Mouse (Mus musculus) neural tube, embryonic 11.5 days (tissue): ENCODE data around the gene Acap2. TPM values are rescaled to one million over a fixed set of nuclear protein-coding genes. Genes with fewer than 3 reads are reported as not detected.

ENCODE experiments used
- ATAC-seq: fragments of 200-750 bp; cut with Nextera tagmentation; 2 replicates; pipeline ENCODE4 v1.8.0; 2017; ENCODE audit warnings: moderate number of reproducible peaks, mild to moderate bottlenecking, moderate TSS enrichment, moderate library complexity; ENCODE audit not compliant: insufficient read depth, low FRiP score, low TSS enrichment
- DNase-seq: peaks from one replicate; pipeline ENCODE4 v3.0.0-alpha.2; 2015; ENCODE audit warnings: low spot score
- H3K27ac ChIP-seq: fragments of 300-500 bp; sonication (generic); 2 replicates; pipeline ENCODE4 v1.5.1; 2014; ENCODE audit warnings: low read depth, mild to moderate bottlenecking, low read length
- H3K27me3 ChIP-seq: fragments of 300-500 bp; sonication (generic); 2 replicates; pipeline ENCODE4 v1.6.1; 2014; ENCODE audit warnings: mild to moderate bottlenecking, low read length, mixed read lengths; ENCODE audit not compliant: control insufficient read depth, insufficient read depth
- H3K36me3 ChIP-seq: fragments of 300-500 bp; sonication (generic); 2 replicates; pipeline ENCODE4 v1.6.1; 2014; ENCODE audit warnings: mild to moderate bottlenecking, low read length, moderate library complexity, mixed read lengths; ENCODE audit not compliant: control insufficient read depth, insufficient read depth
- H3K4me1 ChIP-seq: fragments of 300-500 bp; sonication (generic); 2 replicates; pipeline ENCODE4 v1.6.1; 2014; ENCODE audit warnings: low read length, mixed read lengths; ENCODE audit not compliant: control insufficient read depth, insufficient read depth
- H3K4me2 ChIP-seq: fragments of 300-500 bp; sonication (generic); 2 replicates; pipeline ENCODE4 v1.6.1; 2014; ENCODE audit warnings: low read depth, mild to moderate bottlenecking, moderate library complexity
- H3K4me3 ChIP-seq: fragments of 300-500 bp; sonication (generic); 2 replicates; pipeline ENCODE4 v1.5.1; 2014; ENCODE audit warnings: low read depth, low read length
- H3K9ac ChIP-seq: fragments of 300-500 bp; sonication (generic); 2 replicates; pipeline ENCODE4 v1.6.1; 2014; ENCODE audit warnings: mild to moderate bottlenecking, low read length
- H3K9me3 ChIP-seq: fragments of 300-500 bp; sonication (generic); 2 replicates; pipeline ENCODE4 v1.6.1; 2016; ENCODE audit warnings: low read length; ENCODE audit not compliant: control insufficient read depth
- WGBS: fragments of 180-500 bp; shearing (Covaris S2); extraction: QIAGEN DNeasy Blood & Tissue Kit; methylation state at CpG from one replicate; pipeline ENCODE4 v1.1.7; 2014; 5-methylcytosine and 5-hydroxymethylcytosine counted together
- polyA plus RNA-seq: library from polyadenylated mRNA; unstranded; fragments of >200 nt; fragmentation: Nextera tagmentation; extraction: Ambion mirVana; gene quantifications from 2 replicates; pipeline ENCODE4 v1.2.1, GENCODE M21; 2014

Acap2 gene
- polyA plus RNA-seq, 1 experiment from 2014 or later = 22.1 TPM

DNA sequence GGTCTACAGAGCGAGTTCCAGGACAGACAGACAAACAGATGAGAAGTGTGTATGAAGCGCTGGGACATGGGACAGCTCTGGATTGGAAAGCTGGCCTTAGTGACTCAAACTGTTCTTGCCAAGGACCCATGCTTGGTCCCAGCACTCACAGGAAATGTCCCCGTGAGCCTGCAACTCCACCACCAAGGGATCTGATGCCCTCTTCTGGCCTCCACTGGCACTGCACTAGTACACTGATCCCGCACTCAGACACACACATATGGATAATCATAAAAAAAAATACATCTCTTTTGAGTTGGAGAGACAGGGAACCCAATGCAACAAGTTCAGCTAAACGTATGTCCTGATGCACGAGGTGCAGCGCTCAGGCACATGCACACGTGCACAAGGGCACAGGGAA, 30.7 kb downstream of the Acap2 start:
- DNase-seq (no peak), ATAC-seq (no peak)
- no peak overlapping the region for H3K4me2 ChIP-seq
- H3K27me3 ChIP-seq = no peaks in the 10 kb centered on the region
- no peaks in the 10 kb centered on the region for H3K36me3 ChIP-seq
- H3K9ac ChIP-seq = no peak overlapping the region
- H3K9me3 ChIP-seq = no peaks in the 10 kb centered on the region
- 94% methylated on average over 8 of the region's 8 CpGs for WGBS
- H3K27ac ChIP-seq = no peak overlapping the region
- peaks cover 7% of the 10 kb centered on the region; the same call in 1 of the 2 replicates for H3K4me1 ChIP-seq
- no peak overlapping the region for H3K4me3 ChIP-seq

DNA sequence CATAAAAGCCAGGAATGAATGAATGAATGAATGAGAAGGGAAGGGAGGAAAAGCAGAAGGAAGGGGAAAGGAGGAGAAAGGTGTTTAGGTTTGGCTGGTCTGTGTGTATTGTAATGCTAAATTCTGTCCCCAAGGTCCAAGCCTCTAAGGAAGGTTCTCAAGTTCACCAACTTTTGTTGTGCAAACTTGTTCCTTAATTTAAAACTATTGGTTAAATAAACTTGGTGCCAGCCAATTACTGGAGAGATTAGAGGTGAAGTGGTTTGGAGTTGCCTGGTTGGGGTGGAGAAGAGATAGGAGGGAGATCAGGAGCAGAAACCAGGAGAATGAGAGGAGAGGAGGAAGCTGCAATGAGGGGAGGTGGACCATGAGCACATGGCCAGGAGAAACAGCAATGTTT, 31.4 kb downstream of the Acap2 start:
- Histone ChIP-seq H3K27ac (no peak overlapping the region), H3K4me1 (peaks cover 7% of the 10 kb centered on the region; the same call in 1 of the 2 replicates), H3K9me3 (no peaks in the 10 kb centered on the region), H3K4me3 (no peak overlapping the region), H3K27me3 (no peaks in the 10 kb centered on the region), H3K4me2 (no peak overlapping the region), H3K36me3 (no peaks in the 10 kb centered on the region), H3K9ac (no peak overlapping the region)
- ATAC-seq (no peak), DNase-seq (no peak)

DNA sequence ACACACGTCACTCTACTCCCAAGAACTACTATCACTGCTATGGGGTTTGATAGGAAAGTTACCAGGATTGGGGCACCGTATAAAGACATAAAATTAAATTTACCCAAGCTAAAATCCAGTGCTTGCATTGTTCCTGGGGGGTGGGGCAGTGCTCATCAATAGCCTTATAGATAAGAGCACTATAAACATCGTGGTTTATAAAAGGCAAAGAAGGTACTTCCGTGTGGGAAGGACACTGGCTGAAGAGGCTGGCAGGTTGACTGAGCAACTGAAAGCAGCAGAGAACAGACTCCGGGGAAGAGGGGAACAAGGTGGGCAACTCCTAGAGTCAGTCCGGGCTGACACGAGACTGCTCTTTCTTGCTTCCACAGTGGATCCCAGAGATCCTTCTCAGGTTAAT, 33.1 kb downstream of the Acap2 start:
- no peak overlapping the region for H3K27ac ChIP-seq
- DNase-seq (no peak), ATAC-seq (no peak)
- H3K4me1 ChIP-seq = peaks cover 7% of the 10 kb centered on the region; the same call in 1 of the 2 replicates
- no peak overlapping the region for H3K9ac ChIP-seq
- H3K27me3 ChIP-seq = no peaks in the 10 kb centered on the region
- H3K9me3 ChIP-seq = no peaks in the 10 kb centered on the region
- no peak overlapping the region for H3K4me2 ChIP-seq
- H3K4me3 ChIP-seq = no peak overlapping the region
- 64% methylated on average over 7 of the region's 7 CpGs for WGBS
- H3K36me3 ChIP-seq = no peaks in the 10 kb centered on the region

DNA sequence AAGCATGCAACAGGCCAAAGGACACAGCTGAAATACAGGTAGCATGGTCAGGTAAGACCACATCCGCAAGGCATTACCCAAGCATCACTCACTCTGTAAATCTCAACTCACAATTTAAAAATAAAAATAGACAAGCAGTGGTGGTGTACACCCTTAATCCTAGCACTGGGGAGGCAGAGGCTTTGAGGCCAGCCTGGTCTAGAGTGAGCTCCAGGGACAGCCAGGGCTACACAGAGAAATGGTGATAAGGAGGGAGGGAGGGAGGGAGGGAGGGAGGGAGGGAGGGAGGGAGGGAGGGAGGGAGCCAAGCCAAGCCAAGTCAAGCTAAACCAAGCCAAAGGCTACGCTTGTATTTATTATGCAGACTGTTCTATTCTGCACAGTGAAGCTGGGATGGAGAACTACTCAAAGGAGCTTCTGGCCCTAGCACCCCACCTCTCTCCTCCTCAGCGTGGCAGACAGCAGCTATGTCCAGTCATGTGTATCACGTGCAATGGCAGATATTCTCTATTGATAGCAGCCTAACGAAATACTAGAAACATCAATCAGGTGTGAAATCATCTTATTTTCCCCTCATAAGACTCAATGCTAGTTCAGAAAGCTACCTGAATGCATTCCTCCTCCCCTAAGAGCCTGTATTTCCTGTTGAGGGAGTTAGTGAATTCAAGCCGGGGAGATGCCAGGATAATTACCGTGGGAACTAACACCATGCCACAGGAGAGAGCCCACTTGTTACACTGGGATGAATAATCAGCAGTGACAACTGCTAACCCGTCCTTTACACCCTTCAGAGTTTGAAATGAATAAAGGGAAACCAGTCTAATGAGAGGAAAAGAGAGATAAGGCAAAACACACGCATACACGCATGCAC, 33.8 kb downstream of the Acap2 start:
- H3K9ac ChIP-seq = no peak overlapping the region
- no peaks in the 10 kb centered on the region for H3K36me3 ChIP-seq
- H3K27me3 ChIP-seq = no peaks in the 10 kb centered on the region
- DNase-seq = no peak
- no peak overlapping the region for H3K27ac ChIP-seq
- peaks cover 7% of the 10 kb centered on the region; the same call in 1 of the 2 replicates for H3K4me1 ChIP-seq
- no peaks in the 10 kb centered on the region; the same call in 1 of the 2 replicates for H3K9me3 ChIP-seq
- H3K4me2 ChIP-seq = no peak overlapping the region
- no peak for ATAC-seq
- 62% methylated on average over 10 of the region's 10 CpGs for WGBS
- no peak overlapping the region for H3K4me3 ChIP-seq

DNA sequence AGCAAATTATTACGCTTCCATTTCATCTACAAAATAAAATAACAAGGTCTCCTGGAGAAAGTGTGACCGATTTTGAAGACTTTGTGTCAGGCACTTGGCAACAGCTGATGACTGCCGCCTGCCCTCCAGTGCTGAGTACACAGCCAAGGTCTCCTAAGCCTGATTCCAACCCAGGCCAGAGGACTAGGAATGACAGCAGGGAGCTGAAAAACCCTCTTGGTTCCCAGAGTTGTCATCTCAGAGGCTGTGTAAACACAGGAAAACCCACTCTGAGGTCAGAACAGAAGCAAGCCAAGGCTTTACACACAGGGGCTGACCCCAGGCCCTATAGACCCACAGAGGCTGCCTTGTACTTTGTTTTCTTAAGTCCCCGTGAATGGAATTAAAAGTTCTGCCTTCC, 35.1 kb downstream of the Acap2 start:
- H3K4me3 ChIP-seq = no peak overlapping the region
- H3K9me3 ChIP-seq = no peaks in the 10 kb centered on the region; the same call in 1 of the 2 replicates
- H3K27ac ChIP-seq = no peak overlapping the region
- H3K36me3 ChIP-seq = no peaks in the 10 kb centered on the region
- H3K4me1 ChIP-seq = peaks cover 7% of the 10 kb centered on the region; the same call in 1 of the 2 replicates
- no peaks in the 10 kb centered on the region for H3K27me3 ChIP-seq
- H3K4me2 ChIP-seq = no peak overlapping the region
- 56% methylated on average over 4 of the region's 4 CpGs for WGBS
- DNase-seq (no peak), ATAC-seq (no peak)
- H3K9ac ChIP-seq = no peak overlapping the region

DNA sequence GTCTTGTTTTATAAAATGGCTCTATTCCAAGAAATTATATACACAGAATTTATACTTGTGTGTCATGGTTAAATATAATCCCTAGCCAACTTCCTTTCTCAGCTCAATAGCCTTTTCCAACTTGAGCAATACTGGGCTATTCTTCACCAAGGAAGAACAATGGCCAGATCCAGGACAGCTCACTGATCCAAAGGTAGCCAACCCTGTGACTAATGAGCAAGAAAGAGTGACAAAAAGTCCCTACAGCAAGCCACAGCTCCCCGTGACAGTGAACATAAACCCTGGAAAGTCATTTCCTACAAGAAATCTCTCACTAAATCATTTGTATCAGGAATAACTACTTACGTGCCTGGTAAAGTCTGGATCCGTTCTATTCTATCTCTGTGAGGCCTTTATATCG, 35.6 kb downstream of the Acap2 start:
- no peaks in the 10 kb centered on the region; the same call in 1 of the 2 replicates for H3K9me3 ChIP-seq
- no peaks in the 10 kb centered on the region for H3K27me3 ChIP-seq
- no peak overlapping the region for H3K27ac ChIP-seq
- H3K36me3 ChIP-seq = no peaks in the 10 kb centered on the region
- DNase-seq (no peak), ATAC-seq (no peak)
- peaks cover 7% of the 10 kb centered on the region; the same call in 1 of the 2 replicates for H3K4me1 ChIP-seq
- no peak overlapping the region for H3K4me2 ChIP-seq
- no peak overlapping the region for H3K9ac ChIP-seq
- H3K4me3 ChIP-seq = no peak overlapping the region
- 62% methylated on average over 4 of the region's 4 CpGs for WGBS

DNA sequence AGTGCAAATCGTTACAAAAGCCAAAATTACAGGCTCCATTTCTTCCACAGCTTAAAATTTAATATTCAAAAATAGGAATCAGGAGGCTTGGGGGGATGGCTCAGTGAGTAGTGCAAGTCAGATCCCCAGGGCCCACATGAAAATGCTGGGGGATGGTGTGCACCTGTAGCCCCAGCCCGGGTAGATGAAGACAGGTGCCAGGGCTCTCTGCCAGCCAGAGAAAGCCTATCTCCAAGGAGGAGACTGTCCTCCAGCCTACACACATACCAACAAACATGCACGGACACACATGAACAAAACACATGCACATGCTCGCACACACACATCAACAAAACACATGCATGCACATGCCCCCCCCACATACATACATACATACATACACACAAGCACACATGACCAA, 36.9 kb downstream of the Acap2 start:
- peaks cover 7% of the 10 kb centered on the region; the same call in 1 of the 2 replicates for H3K4me1 ChIP-seq

DNA sequence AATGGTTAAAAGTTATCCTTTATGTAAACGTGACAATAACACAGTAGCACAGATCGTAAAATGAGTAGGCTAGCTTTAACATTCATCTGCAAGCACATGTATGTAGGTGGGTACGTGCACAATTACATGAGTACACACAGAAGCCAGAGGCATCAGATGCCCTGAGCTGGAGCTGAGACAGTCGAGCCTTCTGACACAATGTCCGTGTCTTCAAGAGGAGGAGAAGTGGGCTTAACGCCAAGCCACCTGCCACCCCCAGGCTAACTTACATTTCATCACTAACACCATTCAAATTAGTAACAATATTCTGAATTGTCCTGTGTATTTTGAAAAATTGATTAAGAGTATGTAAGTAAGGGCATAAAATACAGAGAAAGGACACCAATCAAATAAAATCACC, 40.6 kb downstream of the Acap2 start:
- ATAC-seq (no peak), DNase-seq (no peak)
- H3K36me3 ChIP-seq = peaks cover 3% of the 10 kb centered on the region; the same call in 1 of the 2 replicates
- no peak overlapping the region for H3K4me3 ChIP-seq
- WGBS = 85% methylated on average over 6 of the region's 6 CpGs
- no peak overlapping the region for H3K4me2 ChIP-seq
- H3K9me3 ChIP-seq = peaks cover 7% of the 10 kb centered on the region
- H3K4me1 ChIP-seq = no peaks in the 10 kb centered on the region
- H3K9ac ChIP-seq = no peak overlapping the region
- no peaks in the 10 kb centered on the region for H3K27me3 ChIP-seq
- no peak overlapping the region for H3K27ac ChIP-seq

More for the DNA sequence above, 36.9 kb downstream of the Acap2 start:
- H3K4me3 ChIP-seq = no peak overlapping the region
- no peaks in the 10 kb centered on the region; the same call in 1 of the 2 replicates for H3K9me3 ChIP-seq
- H3K36me3 ChIP-seq = no peaks in the 10 kb centered on the region
- no peak overlapping the region for H3K4me2 ChIP-seq
- H3K27ac ChIP-seq = no peak overlapping the region
- WGBS = 90% methylated on average over 4 of the region's 4 CpGs
- H3K27me3 ChIP-seq = no peaks in the 10 kb centered on the region
- no peak for ATAC-seq
- DNase-seq = no peak
- H3K9ac ChIP-seq = no peak overlapping the region

DNA sequence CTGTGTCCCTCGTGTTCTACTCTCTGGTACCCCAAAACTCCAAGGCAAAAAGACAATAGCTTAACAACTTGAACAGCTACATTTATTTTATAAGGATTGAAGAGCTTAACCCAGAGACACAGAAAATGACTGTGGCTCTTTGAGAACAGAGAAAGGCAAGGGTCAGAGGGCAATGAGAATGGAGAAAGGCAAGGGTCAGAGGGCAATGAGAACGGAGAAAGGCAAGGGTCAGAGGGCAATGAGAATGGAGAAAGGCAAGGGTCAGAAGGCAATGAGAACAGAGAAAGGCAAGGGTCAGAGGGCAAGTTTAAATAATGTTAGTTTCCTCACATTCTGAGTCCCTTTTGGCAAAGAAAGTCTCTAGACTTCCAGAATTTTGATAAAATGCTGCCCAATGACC, 41.6 kb downstream of the Acap2 start:
- no peak overlapping the region for H3K4me2 ChIP-seq
- no peak for DNase-seq
- H3K9ac ChIP-seq = no peak overlapping the region
- no peak overlapping the region for H3K27ac ChIP-seq
- peaks cover 6% of the 10 kb centered on the region for H3K36me3 ChIP-seq
- no peaks in the 10 kb centered on the region for H3K27me3 ChIP-seq
- H3K4me1 ChIP-seq = no peaks in the 10 kb centered on the region
- peaks cover 7% of the 10 kb centered on the region for H3K9me3 ChIP-seq
- 36% methylated on average over 2 of the region's 2 CpGs for WGBS
- no peak overlapping the region for H3K4me3 ChIP-seq
- ATAC-seq = no peak
